Mouse (Mus musculus): Measurements from ENCODE around the gene Rnf212. TPM values are rescaled to one million over a fixed set of nuclear protein-coding genes. Genes with fewer than 3 reads are reported as not detected.

Rnf212 gene
- total and polyA plus RNA-seq, 2 experiments from 2014 or later: not detected

DNA sequence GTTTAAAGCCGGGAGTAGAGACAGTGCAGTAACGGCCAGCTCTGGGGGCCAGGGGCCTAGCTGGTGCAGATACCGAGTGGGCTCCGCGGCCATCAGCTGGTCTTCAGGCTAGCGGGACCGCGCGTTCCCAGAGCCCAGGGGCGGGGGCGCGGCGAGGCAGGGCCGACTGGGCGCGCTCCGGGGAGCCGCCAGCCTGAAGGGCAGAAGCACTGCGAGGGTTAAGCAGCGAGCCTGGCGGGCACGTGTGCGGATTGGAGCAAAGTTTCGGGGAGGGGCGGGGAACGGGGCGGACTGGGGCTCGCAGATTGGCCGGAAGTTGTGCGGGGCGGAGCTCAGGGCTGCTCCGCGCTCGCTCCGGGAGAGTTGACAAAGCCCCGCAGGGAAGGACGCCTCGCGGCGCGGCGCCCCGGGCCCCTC is 80.9 kb downstream of the Rnf212 start:
- H3K9ac ChIP-seq: no peak overlapping the region
- DNase-seq (peak; percentile 91), ATAC-seq (peak; percentile 98)
- 0 out of 2 replicates have a peak, but pooled peaks cover 2% of the 10 kb centered on the region for H3K4me1 ChIP-seq (ENCODE audit: insufficient read depth)
- H3K4me3 ChIP-seq (ENCODE audit: low read depth, low read length): peak overlapping the region; percentile 65
- H3K9me3 ChIP-seq (ENCODE audit: low read length): no peaks in the 10 kb centered on the region
- 1% methylated on average over 34 of the region's 43 CpGs for WGBS
- no peak for TF ChIP-seq CTCF (IDR thresholded peaks at IDR 0.05; ENCODE audit: low read depth)
- peak overlapping the region; percentile 95 for H3K4me2 ChIP-seq (ENCODE audit: low read depth)
- H3K27me3 ChIP-seq (ENCODE audit: insufficient read depth, low read length): 0 out of 2 replicates have a peak, but pooled peaks cover 8% of the 10 kb centered on the region
- no peaks in the 10 kb centered on the region for H3K36me3 ChIP-seq (ENCODE audit: insufficient read depth)
- H3K27ac ChIP-seq (ENCODE audit: low read depth, low read length): no peak overlapping the region

DNA sequence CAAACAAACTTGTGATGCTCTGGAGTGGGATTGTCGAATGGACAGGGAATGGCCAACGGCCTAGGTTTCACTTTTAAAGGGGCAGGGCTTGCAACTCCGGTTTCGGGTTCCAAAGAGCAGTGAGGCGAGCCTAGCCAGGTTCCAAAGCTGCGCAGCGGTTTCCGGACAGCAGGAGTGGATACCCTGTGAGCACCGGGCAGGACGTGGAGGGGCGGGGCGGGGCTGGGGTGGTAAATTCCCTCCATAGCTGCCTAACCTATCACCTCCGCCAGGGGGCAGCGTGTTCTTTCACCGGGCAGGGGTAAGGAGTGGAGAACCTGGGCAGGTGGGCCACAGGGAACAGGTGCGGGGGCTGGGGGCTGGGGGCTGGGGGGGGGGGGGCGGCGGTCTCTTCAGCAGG is 82.5 kb downstream of the Rnf212 start, which contains the start of gene Fgfrl1:
Gene Fgfrl1 (plus strand): TSS at position 112 of the 400 bp plus-strand sequence.
- DNase-seq (no peak), ATAC-seq (no peak)
- WGBS: 5% methylated on average over 14 of the region's 18 CpGs
- peak; percentile 47 for TF ChIP-seq CTCF (IDR thresholded peaks at IDR 0.05; ENCODE audit: low read depth)
- Histone ChIP-seq H3K36me3 (ENCODE audit: insufficient read depth) (no peaks in the 10 kb centered on the region), H3K9me3 (ENCODE audit: low read length) (no peaks in the 10 kb centered on the region), H3K27ac (ENCODE audit: low read depth, low read length) (no peak within 1 kb of the TSS), H3K4me2 (ENCODE audit: low read depth) (peak within 1 kb of the TSS; percentile 95), H3K4me3 (ENCODE audit: low read depth, low read length) (0 out of 2 replicates have a peak within 1 kb of the TSS, but pooled peaks have one; percentile 12), H3K4me1 (ENCODE audit: insufficient read depth) (0 out of 2 replicates have a peak, but pooled peaks cover 2% of the 10 kb centered on the region), H3K27me3 (ENCODE audit: insufficient read depth, low read length) (0 out of 2 replicates have a peak, but pooled peaks cover 8% of the 10 kb centered on the region), H3K9ac (no peak within 1 kb of the TSS)

DNA sequence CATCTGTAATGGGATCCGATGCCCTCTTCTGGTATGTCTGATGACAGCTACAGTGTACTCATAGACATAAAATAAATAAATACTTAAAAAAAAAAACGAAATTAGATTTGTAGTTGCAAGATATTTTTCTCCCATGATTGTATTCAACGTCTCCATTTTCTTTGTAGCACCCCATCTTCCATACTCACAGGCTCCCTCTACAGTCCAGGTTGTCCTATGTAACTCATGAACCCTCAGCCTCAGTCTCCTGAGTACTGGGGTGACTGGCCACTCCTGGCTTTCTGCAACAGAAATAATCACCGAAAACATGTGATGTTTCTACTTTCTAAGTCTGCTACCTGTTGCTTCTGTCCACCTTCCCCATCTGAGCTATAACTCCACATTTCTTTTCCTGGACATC is 83.6 kb downstream of the Rnf212 start:
- 0 out of 2 replicates have a peak, but pooled peaks cover 8% of the 10 kb centered on the region for H3K27me3 ChIP-seq (ENCODE audit: insufficient read depth, low read length)
- no peaks in the 10 kb centered on the region for H3K36me3 ChIP-seq (ENCODE audit: insufficient read depth)
- H3K27ac ChIP-seq (ENCODE audit: low read depth, low read length): no peak overlapping the region
- H3K4me3 ChIP-seq (ENCODE audit: low read depth, low read length): no peak overlapping the region
- DNase-seq: no peak
- no peak overlapping the region for H3K9ac ChIP-seq
- no peak overlapping the region for H3K4me2 ChIP-seq (ENCODE audit: low read depth)
- 0 out of 2 replicates have a peak, but pooled peaks cover 2% of the 10 kb centered on the region for H3K4me1 ChIP-seq (ENCODE audit: insufficient read depth)
- no peak for ATAC-seq
- no peaks in the 10 kb centered on the region for H3K9me3 ChIP-seq (ENCODE audit: low read length)
- TF ChIP-seq CTCF (IDR thresholded peaks at IDR 0.05; ENCODE audit: low read depth): no peak
- 84% methylated on average over 4 of the region's 4 CpGs for WGBS

DNA sequence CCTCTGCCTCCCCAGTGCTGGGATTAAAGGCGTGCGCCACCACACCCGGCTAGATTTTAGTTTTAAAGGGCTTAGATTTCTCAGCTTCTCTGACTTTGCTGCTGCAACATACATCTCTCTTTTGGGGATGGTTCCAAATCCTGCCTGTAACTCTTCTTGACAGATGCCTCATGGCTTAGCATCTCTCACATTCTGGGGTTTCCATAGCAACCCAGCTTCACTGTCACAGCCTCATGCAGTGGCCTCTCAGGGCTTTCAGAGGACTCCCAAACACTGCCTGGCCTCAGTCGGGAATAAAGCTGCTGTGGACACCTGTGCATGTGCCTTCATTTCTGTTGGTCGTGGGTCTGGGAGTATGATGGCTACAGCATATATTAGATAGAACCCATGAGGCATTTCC is 85.7 kb downstream of the Rnf212 start:
- no peak overlapping the region for H3K27ac ChIP-seq (ENCODE audit: low read depth, low read length)
- no peak overlapping the region for H3K4me2 ChIP-seq (ENCODE audit: low read depth)
- 0 out of 2 replicates have a peak, but pooled peaks cover 8% of the 10 kb centered on the region for H3K27me3 ChIP-seq (ENCODE audit: insufficient read depth, low read length)
- no peak overlapping the region for H3K9ac ChIP-seq
- 62% methylated on average over 5 of the region's 5 CpGs for WGBS
- DNase-seq (peak; percentile 67), ATAC-seq (peak; percentile 39; the same call in 1 of the 2 replicates)
- no peaks in the 10 kb centered on the region for H3K9me3 ChIP-seq (ENCODE audit: low read length)
- H3K4me1 ChIP-seq (ENCODE audit: insufficient read depth): no peaks in the 10 kb centered on the region
- H3K4me3 ChIP-seq (ENCODE audit: low read depth, low read length): no peak overlapping the region
- no peaks in the 10 kb centered on the region for H3K36me3 ChIP-seq (ENCODE audit: insufficient read depth)
- no peak for TF ChIP-seq CTCF (IDR thresholded peaks at IDR 0.05; ENCODE audit: low read depth)

DNA sequence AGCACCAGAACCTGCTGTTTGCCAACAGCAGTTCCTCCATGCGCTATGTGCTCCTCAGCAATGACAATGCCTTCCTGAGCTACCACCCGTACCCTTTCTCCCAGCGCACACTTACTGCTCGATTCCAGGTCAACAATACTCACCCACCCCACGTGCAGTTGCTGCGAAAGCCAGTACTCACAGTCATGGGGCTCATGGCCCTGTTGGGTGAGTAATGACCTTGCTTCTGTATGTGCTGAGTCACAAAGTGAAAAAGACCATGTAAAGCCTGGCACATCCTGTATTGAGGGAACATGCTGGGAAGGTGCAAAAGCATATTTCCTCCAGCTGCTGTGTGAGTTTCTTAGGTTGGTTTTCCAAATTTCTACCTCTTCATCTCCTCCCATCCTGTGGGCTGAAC is 93.9 kb downstream of the Rnf212 start:
- Histone ChIP-seq H3K9ac (no peak overlapping the region), H3K9me3 (ENCODE audit: low read length) (no peaks in the 10 kb centered on the region), H3K4me1 (ENCODE audit: insufficient read depth) (peaks cover 9% of the 10 kb centered on the region), H3K27ac (ENCODE audit: low read depth, low read length) (no peak overlapping the region), H3K4me2 (ENCODE audit: low read depth) (no peak overlapping the region), H3K36me3 (ENCODE audit: insufficient read depth) (no peaks in the 10 kb centered on the region), H3K27me3 (ENCODE audit: insufficient read depth, low read length) (no peaks in the 10 kb centered on the region), H3K4me3 (ENCODE audit: low read depth, low read length) (no peak overlapping the region)
- ATAC-seq (no peak), DNase-seq (no peak)
- no peak for TF ChIP-seq CTCF (IDR thresholded peaks at IDR 0.05; ENCODE audit: low read depth)
- WGBS: 96% methylated on average over 6 of the region's 6 CpGs

DNA sequence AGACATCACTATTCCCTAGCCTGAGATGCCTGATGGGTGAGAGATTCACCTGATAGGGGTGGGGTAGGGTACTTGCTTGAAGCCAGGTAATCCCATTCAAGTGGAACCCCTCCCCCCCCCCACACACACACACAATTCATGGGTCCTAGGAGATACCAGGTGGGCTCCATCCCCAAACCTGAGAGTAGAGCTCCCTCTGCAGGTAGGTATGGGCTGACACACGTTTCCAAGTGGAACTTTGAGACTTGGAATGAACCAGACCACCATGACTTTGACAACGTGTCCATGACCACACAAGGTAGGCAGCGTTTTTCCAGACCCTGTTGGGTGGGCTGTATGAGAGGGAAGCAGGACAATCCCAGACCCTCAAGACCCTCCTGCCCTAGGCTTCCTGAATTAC is 94.9 kb downstream of the Rnf212 start:
- H3K4me3 ChIP-seq (ENCODE audit: low read depth, low read length): no peak overlapping the region
- peaks cover 9% of the 10 kb centered on the region for H3K4me1 ChIP-seq (ENCODE audit: insufficient read depth)
- DNase-seq (no peak), ATAC-seq (no peak)
- TF ChIP-seq CTCF (IDR thresholded peaks at IDR 0.05; ENCODE audit: low read depth): peak; percentile 29; the same call in 1 of the 2 replicates
- WGBS: 51% methylated on average over 3 of the region's 3 CpGs
- H3K4me2 ChIP-seq (ENCODE audit: low read depth): no peak overlapping the region
- H3K27ac ChIP-seq (ENCODE audit: low read depth, low read length): no peak overlapping the region
- H3K36me3 ChIP-seq (ENCODE audit: insufficient read depth): no peaks in the 10 kb centered on the region
- H3K9ac ChIP-seq: no peak overlapping the region
- H3K9me3 ChIP-seq (ENCODE audit: low read length): no peaks in the 10 kb centered on the region
- no peaks in the 10 kb centered on the region for H3K27me3 ChIP-seq (ENCODE audit: insufficient read depth, low read length)

Other genes with a start within 250 kb of the Rnf212 start
- gene Cplx1, start 225.0 kb downstream of the Rnf212 start, total RNA-seq (2014; rRNA removed): 38.1 and 51.1 TPM in 2 replicates
- 146 and 168 TPM in 2 replicates for gene Cplx1, start 225.0 kb downstream of the Rnf212 start, polyA plus RNA-seq (2015; fragmentation: Nextera tagmentation; extraction: Ambion mirVana)
- 77.6 and 79.1 TPM in 2 replicates for gene Gak, start 145.2 kb downstream of the Rnf212 start, total RNA-seq (2014; rRNA removed)
- gene Gak, start 145.2 kb downstream of the Rnf212 start, polyA plus RNA-seq (2015; fragmentation: Nextera tagmentation; extraction: Ambion mirVana): 44.6 and 48.6 TPM in 2 replicates
- 17.5 and 27.2 TPM in 2 replicates for gene Tmem175, start 145.2 kb downstream of the Rnf212 start, total RNA-seq (2014; rRNA removed)
- 32.2 and 34.8 TPM in 2 replicates for gene Tmem175, start 145.2 kb downstream of the Rnf212 start, polyA plus RNA-seq (2015; fragmentation: Nextera tagmentation; extraction: Ambion mirVana)
- 5.7 and 8.7 TPM in 2 replicates for gene Idua, start 114.7 kb downstream of the Rnf212 start, total RNA-seq (2014; rRNA removed)
- 4.3 and 6.3 TPM in 2 replicates for gene Idua, start 114.7 kb downstream of the Rnf212 start, polyA plus RNA-seq (2015; fragmentation: Nextera tagmentation; extraction: Ambion mirVana)
- 54.5 and 59.5 TPM in 2 replicates for gene Dgkq, start 105.3 kb downstream of the Rnf212 start, total RNA-seq (2014; rRNA removed)
- gene Dgkq, start 105.3 kb downstream of the Rnf212 start, polyA plus RNA-seq (2015; fragmentation: Nextera tagmentation; extraction: Ambion mirVana): 8.6 and 11.6 TPM in 2 replicates
- 4.4 and 6.9 TPM in 2 replicates for gene Slc26a1, start 99.4 kb downstream of the Rnf212 start, total RNA-seq (2014; rRNA removed)
- 2.6 and 3.9 TPM in 2 replicates for gene Slc26a1, start 99.4 kb downstream of the Rnf212 start, polyA plus RNA-seq (2015; fragmentation: Nextera tagmentation; extraction: Ambion mirVana)
- gene Fgfrl1, start 82.6 kb downstream of the Rnf212 start, total RNA-seq (2014; rRNA removed): 13.8 and 17.1 TPM in 2 replicates
- gene Fgfrl1, start 82.6 kb downstream of the Rnf212 start, polyA plus RNA-seq (2015; fragmentation: Nextera tagmentation; extraction: Ambion mirVana): 5.5 and 7.1 TPM in 2 replicates
- gene Tmed11, start 20.4 kb upstream of the Rnf212 start, total RNA-seq (2014; rRNA removed): not detected in 2 replicates
- gene Tmed11, start 20.4 kb upstream of the Rnf212 start, polyA plus RNA-seq (2015; fragmentation: Nextera tagmentation; extraction: Ambion mirVana): not detected in 2 replicates
- gene Vmn2r8, start 33.9 kb upstream of the Rnf212 start, total RNA-seq (2014; rRNA removed): not detected in 2 replicates
- not detected in 2 replicates for gene Vmn2r8, start 33.9 kb upstream of the Rnf212 start, polyA plus RNA-seq (2015; fragmentation: Nextera tagmentation; extraction: Ambion mirVana)
- not detected in 2 replicates for gene Vmn2r9, start 77.6 kb upstream of the Rnf212 start, total RNA-seq (2014; rRNA removed)
- not detected in 2 replicates for gene Vmn2r9, start 77.6 kb upstream of the Rnf212 start, polyA plus RNA-seq (2015; fragmentation: Nextera tagmentation; extraction: Ambion mirVana)
- not detected in 2 replicates for gene Vmn2r10, start 231.5 kb upstream of the Rnf212 start, total RNA-seq (2014; rRNA removed)
- gene Vmn2r10, start 231.5 kb upstream of the Rnf212 start, polyA plus RNA-seq (2015; fragmentation: Nextera tagmentation; extraction: Ambion mirVana): not detected in 2 replicates

Data from forebrain, postnatal 0 days (tissue).